Mouse (Mus musculus) embryonic facial prominence, embryonic 10.5 days (tissue): ENCODE measurements at regions not wholly inside any gene's neighbourhood (a gene's known extent, or its start where the extent isn't known, plus 50 kb on each side); places are given as distances from the start of the nearest gene placed in this dataset.

Experiments used
- DNase-seq: peaks from one replicate; pipeline ENCODE4 v3.0.0-alpha.2; 2017; ENCODE audit warnings: low spot score
- H3K27ac ChIP-seq: fragments of 300-500 bp; sonication (generic); replicated peaks from 2 replicates; pipeline ENCODE4 v1.5.1; 2016; ENCODE audit warnings: mild to moderate bottlenecking
- H3K27me3 ChIP-seq: fragments of 300-500 bp; sonication (generic); replicated peaks from 2 replicates; pipeline ENCODE4 v1.6.1; 2016; ENCODE audit warnings: low read depth, mild to moderate bottlenecking; ENCODE audit not compliant: poor library complexity, severe bottlenecking
- H3K36me3 ChIP-seq: fragments of 300-500 bp; sonication (generic); replicated peaks from 2 replicates; pipeline ENCODE4 v1.6.1; 2016; ENCODE audit warnings: mild to moderate bottlenecking, moderate library complexity
- H3K4me1 ChIP-seq: fragments of 300-500 bp; sonication (generic); 2 replicates; pipeline ENCODE4 v1.6.1; 2016
- H3K4me3 ChIP-seq: fragments of 300-500 bp; sonication (generic); 2 replicates; pipeline ENCODE4 v1.5.1; 2016; ENCODE audit warnings: mild to moderate bottlenecking, moderate library complexity
- H3K9me3 ChIP-seq: fragments of 300-500 bp; sonication (generic); 2 replicates; pipeline ENCODE4 v1.6.1; 2016; ENCODE audit warnings: mild to moderate bottlenecking
- WGBS: fragments of 180-500 bp; shearing (Covaris S2); methylation state at CpG from one replicate; pipeline ENCODE4 v1.1.7; 2016; 5-methylcytosine and 5-hydroxymethylcytosine counted together

DNA sequence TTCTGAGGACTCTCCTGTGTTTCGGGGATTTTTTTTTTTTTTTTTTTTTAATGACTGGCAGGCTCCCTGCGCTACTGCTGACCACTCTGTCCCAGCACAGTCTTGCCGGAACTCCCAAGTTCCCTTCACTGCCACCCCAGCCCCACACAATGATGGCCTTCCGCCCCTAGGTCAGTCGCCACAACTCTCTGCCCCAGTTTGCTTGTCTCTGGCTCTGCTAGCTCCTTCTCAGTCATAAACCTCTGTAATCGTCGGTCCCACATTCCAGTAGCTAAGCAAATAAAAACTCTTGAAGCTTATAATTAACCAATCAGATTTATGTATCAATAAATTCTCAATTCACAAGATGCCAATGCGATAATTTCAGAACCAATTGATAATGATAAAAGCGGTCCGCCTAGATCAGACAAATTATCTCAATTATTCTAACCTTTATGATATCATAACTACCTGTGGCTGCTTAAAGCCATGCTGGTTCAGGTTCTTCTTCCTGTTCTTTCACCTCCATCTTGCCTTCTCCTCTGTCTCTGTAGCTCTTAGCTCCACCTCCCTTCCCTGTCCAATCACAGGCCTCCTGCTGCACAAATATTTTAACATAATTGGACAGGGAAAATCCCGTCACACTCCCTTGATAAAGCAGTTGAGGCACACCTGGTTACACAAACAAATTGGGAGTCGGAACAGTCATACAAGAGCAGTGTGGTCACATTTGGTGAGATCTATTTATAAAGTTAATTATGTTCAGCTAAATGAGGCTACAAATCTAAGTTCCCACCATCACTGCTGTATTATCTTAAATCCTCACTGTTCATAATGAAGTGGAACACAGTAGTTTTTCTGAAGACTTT, 135.2 kb upstream of the Tars start:
- WGBS = 88% methylated on average over 12 of the region's 12 CpGs
- Histone ChIP-seq H3K27ac (no peak overlapping the region), H3K36me3 (no peaks in the 10 kb centered on the region), H3K27me3 (no peaks in the 10 kb centered on the region), H3K4me3 (no peak overlapping the region), H3K4me1 (peaks cover 13% of the 10 kb centered on the region), H3K9me3 (no peaks in the 10 kb centered on the region)
- no peak for DNase-seq

DNA sequence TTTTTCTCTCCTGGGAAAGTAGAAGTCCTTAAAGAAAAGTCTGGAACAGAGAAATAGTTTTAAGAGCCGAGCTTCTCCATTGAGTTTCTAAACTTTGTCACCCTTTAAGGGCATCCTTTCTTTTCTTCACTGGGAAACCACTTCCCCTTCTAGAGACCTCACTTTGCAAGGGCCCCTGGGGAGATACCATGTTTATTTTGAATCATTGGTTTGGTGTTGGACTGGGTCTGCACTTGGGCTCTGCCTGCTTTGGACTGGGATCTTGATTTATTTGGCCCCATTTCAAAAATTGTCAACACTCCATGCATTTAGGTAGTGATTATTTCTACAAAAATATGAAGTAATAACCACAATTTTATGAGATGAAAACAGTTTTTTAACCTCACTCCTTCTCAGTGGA, 134.2 kb upstream of the Tars start:
- H3K9me3 ChIP-seq = no peaks in the 10 kb centered on the region
- DNase-seq = no peak
- no peaks in the 10 kb centered on the region for H3K27me3 ChIP-seq
- H3K36me3 ChIP-seq = no peaks in the 10 kb centered on the region
- 76% methylated on average over 1 of the region's 1 CpGs for WGBS
- no peak overlapping the region for H3K27ac ChIP-seq
- H3K4me1 ChIP-seq = peaks cover 14% of the 10 kb centered on the region
- H3K4me3 ChIP-seq = no peak overlapping the region

DNA sequence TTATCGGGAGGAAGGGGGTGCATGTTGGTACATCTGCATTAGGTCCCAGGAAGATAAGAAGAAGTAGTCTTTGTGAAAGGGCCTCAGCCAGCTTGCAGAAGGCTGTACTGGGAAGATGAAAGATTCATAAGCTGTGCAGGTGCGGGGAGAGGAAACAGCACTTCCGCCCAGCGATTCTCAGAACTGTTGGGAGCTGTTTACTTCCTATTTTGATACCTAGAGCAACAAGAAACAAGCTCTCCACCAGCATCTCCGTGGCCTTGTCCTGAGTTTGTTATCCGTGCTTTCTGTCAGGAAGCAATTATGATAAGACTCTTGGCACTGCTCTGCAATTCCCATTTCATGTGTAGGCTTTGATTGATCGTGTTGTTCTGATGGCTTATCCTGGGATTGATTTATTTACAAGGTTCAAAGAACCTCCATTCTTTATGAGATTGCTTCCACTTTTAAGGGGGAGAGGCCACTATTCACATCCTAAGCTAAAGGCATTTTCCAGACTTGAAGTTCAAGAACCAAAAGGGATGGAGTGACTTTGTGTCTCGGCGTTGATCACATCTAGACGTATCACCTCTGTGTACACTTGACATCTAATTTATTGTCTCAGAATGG, 133.6 kb upstream of the Tars start:
- Histone ChIP-seq H3K36me3 (no peaks in the 10 kb centered on the region), H3K27me3 (no peaks in the 10 kb centered on the region), H3K4me1 (peaks cover 14% of the 10 kb centered on the region), H3K4me3 (no peak overlapping the region), H3K27ac (no peak overlapping the region), H3K9me3 (no peaks in the 10 kb centered on the region)
- WGBS = 85% methylated on average over 10 of the region's 10 CpGs
- no peak for DNase-seq

DNA sequence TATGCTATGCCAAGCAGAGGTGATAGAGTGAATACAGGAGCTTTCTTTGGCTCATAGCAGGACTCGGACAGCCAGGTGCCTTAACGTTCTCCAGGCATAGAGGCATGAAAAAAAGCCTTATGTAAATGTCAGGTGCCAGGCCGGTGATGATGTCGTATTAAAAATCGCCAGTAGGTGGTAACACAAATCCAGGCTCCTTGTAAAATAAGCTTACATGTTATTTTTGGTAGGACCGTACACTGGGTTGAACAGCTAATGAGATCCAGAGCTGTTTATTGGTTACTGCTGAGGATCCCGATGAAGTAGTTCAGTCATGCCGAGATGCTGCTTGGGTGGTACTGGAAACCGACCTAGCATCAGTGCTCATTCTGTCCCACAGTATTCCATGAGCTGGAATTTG, 133.1 kb upstream of the Tars start:
- 74% methylated on average over 9 of the region's 9 CpGs for WGBS

DNA sequence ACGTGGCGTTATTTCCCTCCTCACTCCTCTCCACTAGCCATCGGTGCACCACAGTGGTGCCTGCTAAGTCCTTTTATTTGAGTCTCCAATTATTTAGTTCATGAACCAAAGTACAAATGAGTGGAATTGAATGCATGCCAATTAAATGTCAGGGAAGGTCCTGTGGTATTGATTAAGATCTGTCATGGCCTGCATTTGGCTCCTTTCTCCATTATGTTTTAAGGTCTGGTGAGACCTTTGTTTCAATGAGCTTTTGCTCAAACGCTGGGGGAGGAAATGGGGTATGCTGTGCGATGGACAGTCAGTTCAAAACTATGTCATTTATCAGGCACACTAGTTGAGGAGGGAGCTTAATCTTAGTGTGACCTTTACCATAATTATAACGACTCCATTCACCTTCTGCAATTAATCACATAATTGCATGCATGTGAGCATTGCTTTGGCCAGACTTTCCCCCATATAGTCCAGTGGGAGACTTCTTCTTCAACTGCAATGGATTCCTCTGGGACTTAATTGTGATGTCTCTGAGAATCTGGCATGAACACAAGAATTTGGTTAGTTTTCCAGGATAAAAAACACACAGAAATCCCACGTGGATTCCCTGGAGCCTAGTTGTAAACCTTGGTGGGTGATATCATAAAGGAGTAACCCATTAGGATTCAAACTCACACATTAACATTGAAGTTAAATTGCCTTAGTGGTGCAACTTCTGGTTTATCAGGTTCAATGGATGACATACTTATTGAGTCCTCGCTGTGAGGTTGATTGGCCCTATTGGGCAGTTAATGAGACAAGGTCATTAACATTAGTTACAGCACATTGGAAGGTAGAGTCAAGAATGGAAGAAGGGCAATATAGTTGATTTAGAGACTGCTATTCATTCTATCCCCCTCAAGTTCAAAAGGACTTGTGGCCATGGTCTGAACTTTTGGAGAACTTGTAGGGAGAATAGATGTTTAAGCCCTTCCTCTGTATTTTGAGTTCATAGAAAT, 130.7 kb upstream of the Tars start:
- whole genome bisulfite sequencing = 55% methylated on average over 8 of the region's 8 CpGs
- Histone ChIP-seq H3K27ac (no peak overlapping the region), H3K36me3 (no peaks in the 10 kb centered on the region), H3K27me3 (no peaks in the 10 kb centered on the region), H3K4me3 (no peak overlapping the region), H3K9me3 (no peaks in the 10 kb centered on the region), H3K4me1 (peaks cover 14% of the 10 kb centered on the region)
- no peak for DNase-seq

More for the DNA sequence above, 133.1 kb upstream of the Tars start:
- no peaks in the 10 kb centered on the region for H3K27me3 ChIP-seq
- H3K9me3 ChIP-seq = no peaks in the 10 kb centered on the region
- H3K4me1 ChIP-seq = peaks cover 14% of the 10 kb centered on the region
- H3K27ac ChIP-seq = no peak overlapping the region
- no peak overlapping the region for H3K4me3 ChIP-seq
- DNase-seq = no peak
- H3K36me3 ChIP-seq = no peaks in the 10 kb centered on the region

DNA sequence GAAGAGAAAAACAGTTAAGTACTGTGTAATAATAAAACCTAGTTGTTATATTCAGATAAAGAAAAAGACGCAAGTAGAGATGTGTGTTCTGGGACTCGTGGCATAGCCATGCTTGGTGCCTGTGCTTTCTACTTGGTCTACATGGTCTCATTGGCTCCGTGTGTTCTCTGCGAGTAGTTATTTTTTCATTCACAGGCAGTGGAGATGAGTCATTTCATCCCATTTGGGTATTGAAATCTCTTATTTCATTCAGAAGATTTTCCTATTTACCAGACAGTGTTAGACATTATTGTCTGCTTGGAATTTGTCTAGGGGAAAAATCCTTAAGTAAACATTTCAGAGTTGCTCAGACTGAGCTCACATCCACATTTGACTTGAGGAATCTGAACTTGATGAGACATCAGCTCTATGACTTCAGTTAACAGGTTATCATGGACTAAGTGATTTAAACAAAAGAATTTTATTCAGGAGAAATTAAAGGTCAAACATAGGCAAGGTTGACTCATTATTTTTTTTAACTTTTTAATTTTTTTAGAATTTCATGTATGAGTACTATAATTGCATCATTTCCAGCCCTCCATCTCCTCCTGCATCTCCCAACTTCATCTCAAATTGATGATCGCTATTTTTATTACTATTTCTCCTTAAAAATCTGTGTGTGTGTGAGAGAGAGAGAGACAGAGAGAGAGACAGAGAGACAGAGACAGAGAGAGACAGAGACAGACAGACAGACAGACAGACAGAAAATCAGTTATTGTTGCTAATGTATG, 125.1 kb upstream of the Tars start:
- no peak overlapping the region for H3K27ac ChIP-seq
- no peaks in the 10 kb centered on the region for H3K36me3 ChIP-seq
- no peaks in the 10 kb centered on the region for H3K9me3 ChIP-seq
- WGBS = 88% methylated on average over 5 of the region's 5 CpGs
- H3K4me3 ChIP-seq = no peak overlapping the region
- H3K4me1 ChIP-seq = no peaks in the 10 kb centered on the region
- H3K27me3 ChIP-seq = no peaks in the 10 kb centered on the region
- DNase-seq = no peak

DNA sequence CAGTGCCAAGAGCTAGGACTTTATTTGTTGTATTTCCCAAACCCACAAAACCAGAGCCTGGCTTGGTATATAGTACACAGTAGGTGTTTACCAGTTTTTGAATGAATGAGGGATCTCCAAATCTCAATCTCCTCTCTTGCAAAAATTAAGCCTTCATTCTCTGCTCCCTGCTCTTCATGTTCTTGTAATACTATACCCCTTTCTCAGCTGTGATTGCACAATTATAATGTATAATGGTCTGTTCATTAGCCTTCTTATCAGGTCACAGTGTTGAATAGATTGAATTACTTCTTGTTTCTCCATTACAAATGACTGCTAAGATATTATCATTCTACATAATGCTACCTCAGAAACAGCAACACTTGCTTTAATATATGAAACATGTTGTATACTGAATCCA, 119.1 kb upstream of the Tars start:
- no peak for DNase-seq
- no peaks in the 10 kb centered on the region for H3K36me3 ChIP-seq
- no peaks in the 10 kb centered on the region for H3K9me3 ChIP-seq
- no peaks in the 10 kb centered on the region for H3K27me3 ChIP-seq
- no peak overlapping the region for H3K4me3 ChIP-seq
- no peaks in the 10 kb centered on the region for H3K4me1 ChIP-seq
- no peak overlapping the region for H3K27ac ChIP-seq

DNA sequence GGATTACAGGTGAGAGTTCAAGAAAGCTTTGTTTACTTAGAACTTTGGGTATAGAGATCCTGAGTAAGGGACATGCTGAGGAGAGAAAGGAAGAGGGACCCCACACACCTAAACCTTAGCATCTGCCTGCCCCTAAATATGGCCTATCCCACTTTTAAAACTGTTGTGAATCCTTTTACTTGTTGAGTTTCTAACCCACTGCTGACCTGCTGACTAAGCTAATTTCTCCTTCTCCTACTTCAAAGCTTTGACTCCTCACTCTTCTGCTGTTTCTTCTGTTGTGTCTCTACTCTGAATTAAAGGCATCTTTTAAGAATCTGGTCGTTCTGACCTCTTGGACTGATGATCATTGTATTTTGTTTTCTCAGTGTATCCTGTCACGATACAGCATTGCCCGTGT, 118.4 kb upstream of the Tars start:
- Histone ChIP-seq H3K9me3 (no peaks in the 10 kb centered on the region), H3K4me3 (no peak overlapping the region), H3K27ac (no peak overlapping the region), H3K4me1 (no peaks in the 10 kb centered on the region), H3K36me3 (no peaks in the 10 kb centered on the region), H3K27me3 (no peaks in the 10 kb centered on the region)
- WGBS = 73% methylated on average over 3 of the region's 3 CpGs
- DNase-seq = no peak

DNA sequence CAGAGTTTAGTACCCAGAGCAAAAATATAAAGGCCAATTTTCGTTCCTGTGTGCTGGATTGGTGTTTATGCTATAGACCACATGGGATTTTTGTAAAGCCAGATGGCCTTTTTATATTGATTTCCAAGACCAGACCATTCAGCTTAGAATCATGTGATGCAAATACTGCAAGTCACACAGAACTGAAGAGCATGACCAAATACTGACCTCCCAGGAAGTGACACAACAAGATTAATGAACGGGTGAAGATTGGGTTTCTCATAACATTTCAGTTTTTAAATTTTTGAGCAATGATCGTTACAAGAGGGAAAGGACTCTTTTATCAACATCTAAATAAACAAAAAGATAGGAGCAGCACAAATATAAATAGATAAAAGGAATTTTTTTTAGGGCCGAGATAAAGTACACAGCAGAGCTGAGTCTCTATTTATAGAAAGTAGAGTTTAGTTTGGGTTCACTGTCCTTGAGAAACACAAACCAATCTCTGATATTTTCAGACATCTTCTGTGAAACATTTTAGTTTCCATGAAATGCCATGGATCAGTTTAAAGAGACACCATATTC, 105.7 kb upstream of the Tars start:
- WGBS = 80% methylated on average over 4 of the region's 4 CpGs
- no peak overlapping the region for H3K27ac ChIP-seq

DNA sequence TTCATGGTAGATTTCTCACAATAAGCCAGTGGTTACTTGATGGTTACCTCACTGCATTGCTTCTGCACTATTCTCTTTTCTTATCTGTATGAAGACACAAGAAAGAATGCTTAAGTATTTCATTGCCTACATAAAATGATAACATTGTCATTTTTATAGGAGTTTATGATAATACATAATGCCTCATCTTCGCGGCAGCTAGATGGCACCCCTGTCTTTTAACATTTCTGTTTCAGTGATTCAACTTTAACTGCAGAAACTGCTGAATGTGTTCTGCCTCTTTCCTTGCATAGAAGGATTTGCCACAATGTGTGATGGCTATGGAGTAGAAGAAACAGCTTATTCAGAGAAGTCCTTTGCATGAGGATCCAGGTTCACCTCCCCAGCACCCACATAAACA, 97.0 kb upstream of the Tars start:
- WGBS = 92% methylated on average over 2 of the region's 2 CpGs
- no peaks in the 10 kb centered on the region for H3K36me3 ChIP-seq
- no peak for DNase-seq
- H3K4me1 ChIP-seq = peaks cover 2% of the 10 kb centered on the region; the same call in 1 of the 2 replicates
- H3K27ac ChIP-seq = no peak overlapping the region
- no peak overlapping the region for H3K4me3 ChIP-seq
- H3K27me3 ChIP-seq = no peaks in the 10 kb centered on the region
- no peaks in the 10 kb centered on the region for H3K9me3 ChIP-seq

More for the DNA sequence above, 105.7 kb upstream of the Tars start:
- no peaks in the 10 kb centered on the region for H3K36me3 ChIP-seq
- no peak for DNase-seq
- H3K4me1 ChIP-seq = peaks cover 5% of the 10 kb centered on the region; the same call in 1 of the 2 replicates
- H3K9me3 ChIP-seq = no peaks in the 10 kb centered on the region
- H3K27me3 ChIP-seq = no peaks in the 10 kb centered on the region
- H3K4me3 ChIP-seq = no peak overlapping the region

DNA sequence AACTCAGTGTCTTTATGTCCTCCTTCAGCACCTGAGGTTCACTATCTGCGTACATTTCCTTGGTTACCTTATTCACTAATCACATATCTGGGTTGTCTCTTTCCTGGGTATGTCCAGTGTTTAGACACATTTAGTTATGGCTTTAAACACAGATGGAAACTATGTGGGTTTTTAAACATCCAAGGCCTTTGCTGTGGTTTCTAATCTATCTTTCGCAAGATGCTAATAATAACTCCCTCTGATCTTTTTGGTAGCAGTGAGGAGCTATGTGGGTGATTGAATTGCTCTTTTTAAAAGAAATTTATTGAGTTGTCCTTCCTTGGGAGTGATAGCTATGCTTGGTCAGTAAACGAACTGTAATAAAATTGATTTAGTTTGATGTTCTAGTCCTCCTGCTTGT, 89.7 kb upstream of the Tars start:
- Histone ChIP-seq H3K4me1 (no peaks in the 10 kb centered on the region; the same call in 1 of the 2 replicates), H3K27me3 (no peaks in the 10 kb centered on the region), H3K4me3 (no peak overlapping the region), H3K9me3 (no peaks in the 10 kb centered on the region), H3K36me3 (no peaks in the 10 kb centered on the region), H3K27ac (no peak overlapping the region)
- WGBS = 90% methylated on average over 3 of the region's 3 CpGs
- no peak for DNase-seq
